ENCODE assay signal across 15 mouse cellular contexts in genomic region chr2:27762920-27763780, GRCm38 (mm10).
A peak's percentile ranks its signal among the peaks of the same experiment; 100 is the strongest.
DNase-seq lines count a peak whose midpoint lies in the region; ATAC-seq and TF ChIP-seq lines count a peak whose summit lies in the region.
"Had no signal": no experiment of that assay in that cellular context is flagged by ENCODE, and none has a peak within 500 bp of the region (broad histone marks: within the 10 kb centered on the region; RNA-seq: fewer than 3 reads in every experiment).

No protein-coding gene starts in this region.

- no peak for TF ChIP-seq POLR2A in bone marrow macrophage, adult 2 months (IDR thresholded peaks at IDR 0.05; ENCODE audit: borderline replicate concordance, low read depth, low read length)

- H3K27me3 ChIP-seq in forebrain, embryonic 13.5 days, result peaks cover 4% of the 10 kb centered on the region; the same call in 1 of the 2 replicates
- H3K27me3 ChIP-seq in forebrain, embryonic 14.5 days (replicated peaks; ENCODE audit: control insufficient read depth, insufficient read depth, low read length), result no peaks in the 10 kb centered on the region
- no peaks in the 10 kb centered on the region for H3K27me3 ChIP-seq in liver, postnatal 0 days (ENCODE audit: insufficient read depth, low read length)
- 0 out of 2 replicates have a peak, but pooled peaks cover 6% of the 10 kb centered on the region for H3K27me3 ChIP-seq in liver, embryonic 12.5 days (replicated peaks)
- no peaks in the 10 kb centered on the region for H3K27me3 ChIP-seq in limb, embryonic 10.5 days (ENCODE audit: low read depth, poor library complexity, severe bottlenecking)
- H3K27me3 ChIP-seq: liver, embryonic 15.5 days; Patski; stomach, embryonic 15.5 days had no signal

- H3K9ac ChIP-seq in forebrain, embryonic 13.5 days, result peak overlapping the region; percentile 21; the same call in 1 of the 2 replicates
- H3K9ac ChIP-seq in forebrain, embryonic 14.5 days (ENCODE audit: low read length), result no peak overlapping the region
- no peak overlapping the region for H3K9ac ChIP-seq in liver, postnatal 0 days (replicated peaks)
- no peak overlapping the region for H3K9ac ChIP-seq in liver, embryonic 12.5 days
- H3K9ac ChIP-seq: liver, embryonic 15.5 days; stomach, embryonic 15.5 days had no signal

- 75% methylated on average over 14 of the region's 14 CpGs for WGBS in forebrain, embryonic 13.5 days
- 78% methylated on average over 14 of the region's 14 CpGs for WGBS in forebrain, embryonic 14.5 days
- WGBS in liver, postnatal 0 days (ENCODE audit: insufficient replicate concordance), result 63% methylated on average over 14 of the region's 14 CpGs
- WGBS in liver, embryonic 12.5 days (ENCODE audit: insufficient replicate concordance), result 57% methylated on average over 14 of the region's 14 CpGs
- 74% methylated on average over 14 of the region's 14 CpGs for WGBS in limb, embryonic 10.5 days

- no peak for TF ChIP-seq CTCF in liver, postnatal 0 days (IDR thresholded peaks at IDR 0.05; ENCODE audit: low read depth)
- no peak for TF ChIP-seq CTCF in bone marrow macrophage, adult 2 months (IDR thresholded peaks at IDR 0.05; ENCODE audit: low read depth, low read length)

- H3K4me2 ChIP-seq in forebrain, embryonic 13.5 days, result no peak overlapping the region
- no peak overlapping the region for H3K4me2 ChIP-seq in forebrain, embryonic 14.5 days (ENCODE audit: low read length)
- no peak overlapping the region for H3K4me2 ChIP-seq in liver, postnatal 0 days (ENCODE audit: low read depth, low read length)
- H3K4me2 ChIP-seq in liver, embryonic 12.5 days, result no peak overlapping the region
- H3K4me2 ChIP-seq: heart, embryonic 11.5 days; liver, embryonic 15.5 days; stomach, embryonic 15.5 days had no signal

- TF ChIP-seq EP300 in liver, postnatal 0 days (IDR thresholded peaks at IDR 0.05; ENCODE audit: low read depth), result no peak

- no peak overlapping the region for H3K4me3 ChIP-seq in forebrain, embryonic 13.5 days
- H3K4me3 ChIP-seq in forebrain, embryonic 14.5 days (ENCODE audit: low read depth, low read length), result no peak overlapping the region
- no peak overlapping the region for H3K4me3 ChIP-seq in liver, postnatal 0 days (ENCODE audit: low read depth, low read length)
- no peak overlapping the region for H3K4me3 ChIP-seq in liver, embryonic 12.5 days
- no peak overlapping the region for H3K4me3 ChIP-seq in bone marrow macrophage, adult 2 months (ENCODE audit: insufficient read depth, low read length)
- H3K4me3 ChIP-seq in limb, embryonic 10.5 days, result no peak overlapping the region
- H3K4me3 ChIP-seq: liver, embryonic 15.5 days; stomach, embryonic 15.5 days had no signal

- no peaks in the 10 kb centered on the region for H3K9me3 ChIP-seq in forebrain, embryonic 13.5 days (replicated peaks)
- H3K9me3 ChIP-seq in forebrain, embryonic 14.5 days (replicated peaks; ENCODE audit: control insufficient read depth, low read length), result no peaks in the 10 kb centered on the region
- H3K9me3 ChIP-seq in liver, postnatal 0 days (ENCODE audit: low read length), result no peaks in the 10 kb centered on the region
- H3K9me3 ChIP-seq in liver, embryonic 12.5 days (replicated peaks), result no peaks in the 10 kb centered on the region
- no peaks in the 10 kb centered on the region for H3K9me3 ChIP-seq in limb, embryonic 10.5 days (replicated peaks)
- H3K9me3 ChIP-seq: liver, embryonic 15.5 days; stomach, embryonic 15.5 days had no signal

- H3K4me1 ChIP-seq in forebrain, embryonic 13.5 days, result peaks cover 33% of the 10 kb centered on the region
- H3K4me1 ChIP-seq in forebrain, embryonic 14.5 days (ENCODE audit: control insufficient read depth, insufficient read depth, low read length), result peaks cover 14% of the 10 kb centered on the region
- peaks cover 17% of the 10 kb centered on the region for H3K4me1 ChIP-seq in liver, postnatal 0 days (ENCODE audit: insufficient read depth)
- H3K4me1 ChIP-seq in liver, embryonic 12.5 days, result peaks cover 25% of the 10 kb centered on the region
- H3K4me1 ChIP-seq in bone marrow macrophage, adult 2 months (ENCODE audit: control insufficient read depth, insufficient read depth, low read length), result peaks cover 55% of the 10 kb centered on the region
- peaks cover 40% of the 10 kb centered on the region for H3K4me1 ChIP-seq in limb, embryonic 10.5 days

- H3K36me3 ChIP-seq in forebrain, embryonic 13.5 days (ENCODE audit: poor library complexity, severe bottlenecking), result peaks cover 18% of the 10 kb centered on the region
- peaks cover 6% of the 10 kb centered on the region; the same call in 1 of the 2 replicates for H3K36me3 ChIP-seq in forebrain, embryonic 14.5 days (ENCODE audit: control insufficient read depth, insufficient read depth, low read length)
- peaks cover 11% of the 10 kb centered on the region for H3K36me3 ChIP-seq in liver, postnatal 0 days (replicated peaks; ENCODE audit: insufficient read depth, low read length)
- peaks cover 30% of the 10 kb centered on the region for H3K36me3 ChIP-seq in liver, embryonic 12.5 days
- H3K36me3 ChIP-seq in limb, embryonic 10.5 days, result peaks cover 29% of the 10 kb centered on the region

- DNase-seq in forebrain, embryonic 14.5 days (ENCODE audit: low spot score), result no peak
- no peak for DNase-seq in liver, postnatal 0 days
- no peak for DNase-seq in limb, embryonic 10.5 days (ENCODE audit: low spot score)
- no peak for DNase-seq in embryo, embryonic 10.5 days (ENCODE audit: low spot score)
- no peak for DNase-seq in thymus, postnatal 25 days
- DNase-seq: cerebellum, adult 8-10 months; heart, postnatal 4 days; right cerebral cortex, postnatal 4 days had no signal

- no peak for ATAC-seq in forebrain, embryonic 13.5 days
- ATAC-seq in forebrain, embryonic 14.5 days, result no peak
- no peak for ATAC-seq in liver, postnatal 0 days
- ATAC-seq in liver, embryonic 12.5 days, result no peak
- ATAC-seq: Patski had no signal

- no peak overlapping the region for H3K27ac ChIP-seq in forebrain, embryonic 13.5 days
- no peak overlapping the region; the same call in 1 of the 2 replicates for H3K27ac ChIP-seq in forebrain, embryonic 14.5 days (ENCODE audit: low read depth, low read length)
- H3K27ac ChIP-seq in liver, postnatal 0 days (ENCODE audit: low read depth), result peak overlapping the region; percentile 55; the same call in 1 of the 2 replicates
- no peak overlapping the region for H3K27ac ChIP-seq in liver, embryonic 12.5 days
- H3K27ac ChIP-seq in bone marrow macrophage, adult 2 months (ENCODE audit: insufficient read depth, low read depth, low read length), result peak overlapping the region; percentile 44
- peak overlapping the region; percentile 67; the same call in 1 of the 2 replicates for H3K27ac ChIP-seq in limb, embryonic 10.5 days
- H3K27ac ChIP-seq: liver, embryonic 15.5 days; stomach, embryonic 15.5 days had no signal

Comparison
In these comparisons a context has a peak if more than half of its experiments do, and no peak if none do; other contexts are left out.
1. H3K27ac ChIP-seq: peak in liver, postnatal 0 days (single experiment), bone marrow macrophage, adult 2 months (single experiment) and limb, embryonic 10.5 days (single experiment); none in forebrain, embryonic 13.5 days (single experiment), forebrain, embryonic 14.5 days (single experiment) and liver, embryonic 12.5 days (single experiment).